Mouse (Mus musculus): ENCODE results near the gene Polr3h. TPM values are rescaled to one million over a fixed set of nuclear protein-coding genes. Genes with fewer than 3 reads are reported as not detected.
A peak's percentile ranks its signal among the peaks of the same experiment; 100 is the strongest.

The Polr3h gene
- polyA plus RNA-seq, 1 experiment from 2014 or later = 85.0 TPM

- WGBS = 32% methylated on average over 9 of the region's 9 CpGs
- no peaks in the 10 kb centered on the region for H3K36me3 ChIP-seq (ENCODE audit: control insufficient read depth, insufficient read depth, low read length)
- H3K4me1 ChIP-seq (ENCODE audit: control insufficient read depth, insufficient read depth, low read length) = peaks cover 16% of the 10 kb centered on the region
- no peak overlapping the region for H3K27ac ChIP-seq (ENCODE audit: low read length)
- no peak overlapping the region for H3K9ac ChIP-seq (ENCODE audit: low read depth, low read length)
- peak overlapping the region; percentile 89; the same call in 1 of the 2 replicates for H3K4me2 ChIP-seq (ENCODE audit: low read depth, low read length)
- H3K9me3 ChIP-seq (ENCODE audit: control insufficient read depth, low read length) = no peaks in the 10 kb centered on the region
- H3K27me3 ChIP-seq (replicated peaks; ENCODE audit: control insufficient read depth, insufficient read depth, low read length) = no peaks in the 10 kb centered on the region
- peak overlapping the region; percentile 18; the same call in 1 of the 2 replicates for H3K4me3 ChIP-seq (ENCODE audit: low read length)
- peak; percentile 35 for ATAC-seq
Measured at GRCm38 (mm10) chr15:81926446-81926822, 394 bp upstream of the Polr3h start.

- WGBS = 86% methylated on average over 11 of the region's 11 CpGs
- Histone ChIP-seq H3K9ac (ENCODE audit: low read depth, low read length) (peak overlapping the region; percentile 83), H3K27me3 (replicated peaks; ENCODE audit: control insufficient read depth, insufficient read depth, low read length) (no peaks in the 10 kb centered on the region), H3K4me1 (ENCODE audit: control insufficient read depth, insufficient read depth, low read length) (peaks cover 16% of the 10 kb centered on the region), H3K4me3 (ENCODE audit: low read length) (peak overlapping the region; percentile 74), H3K4me2 (ENCODE audit: low read depth, low read length) (peak overlapping the region; percentile 89), H3K27ac (ENCODE audit: low read length) (no peak overlapping the region), H3K9me3 (ENCODE audit: control insufficient read depth, low read length) (no peaks in the 10 kb centered on the region), H3K36me3 (ENCODE audit: control insufficient read depth, insufficient read depth, low read length) (no peaks in the 10 kb centered on the region)
- no peak for ATAC-seq
Measured at GRCm38 (mm10) chr15:81924933-81925332, 1.1 kb downstream of the Polr3h start.

- Histone ChIP-seq H3K27me3 (replicated peaks; ENCODE audit: control insufficient read depth, insufficient read depth, low read length) (no peaks in the 10 kb centered on the region), H3K4me1 (ENCODE audit: control insufficient read depth, insufficient read depth, low read length) (peaks cover 10% of the 10 kb centered on the region), H3K9me3 (ENCODE audit: control insufficient read depth, low read length) (no peaks in the 10 kb centered on the region), H3K36me3 (ENCODE audit: control insufficient read depth, insufficient read depth, low read length) (peaks cover 1% of the 10 kb centered on the region; the same call in 1 of the 2 replicates), H3K4me2 (ENCODE audit: low read depth, low read length) (no peak overlapping the region), H3K4me3 (ENCODE audit: low read length) (no peak overlapping the region), H3K9ac (ENCODE audit: low read depth, low read length) (no peak overlapping the region), H3K27ac (ENCODE audit: low read length) (no peak overlapping the region)
- WGBS = 63% methylated on average over 5 of the region's 5 CpGs
- ATAC-seq = no peak
Measured at GRCm38 (mm10) chr15:81921255-81921654, 4.8 kb downstream of the Polr3h start.

GRCm38 (mm10) chr15:81920546-81921217, 5.4 kb downstream of the Polr3h start:
- Histone ChIP-seq H3K36me3 (ENCODE audit: control insufficient read depth, insufficient read depth, low read length) (peaks cover 7% of the 10 kb centered on the region), H3K4me3 (ENCODE audit: low read length) (no peak overlapping the region), H3K27ac (ENCODE audit: low read length) (no peak overlapping the region), H3K9me3 (ENCODE audit: control insufficient read depth, low read length) (no peaks in the 10 kb centered on the region), H3K27me3 (replicated peaks; ENCODE audit: control insufficient read depth, insufficient read depth, low read length) (no peaks in the 10 kb centered on the region), H3K9ac (ENCODE audit: low read depth, low read length) (no peak overlapping the region), H3K4me1 (ENCODE audit: control insufficient read depth, insufficient read depth, low read length) (peaks cover 10% of the 10 kb centered on the region), H3K4me2 (ENCODE audit: low read depth, low read length) (no peak overlapping the region)
- 81% methylated on average over 10 of the region's 10 CpGs for WGBS
- ATAC-seq = no peak

GRCm38 (mm10) chr15:81919062-81919461, 7.0 kb downstream of the Polr3h start:
- Histone ChIP-seq H3K27ac (ENCODE audit: low read length) (no peak overlapping the region), H3K4me1 (ENCODE audit: control insufficient read depth, insufficient read depth, low read length) (no peaks in the 10 kb centered on the region), H3K4me3 (ENCODE audit: low read length) (no peak overlapping the region), H3K4me2 (ENCODE audit: low read depth, low read length) (no peak overlapping the region), H3K9ac (ENCODE audit: low read depth, low read length) (no peak overlapping the region), H3K9me3 (ENCODE audit: control insufficient read depth, low read length) (no peaks in the 10 kb centered on the region), H3K36me3 (ENCODE audit: control insufficient read depth, insufficient read depth, low read length) (peaks cover 19% of the 10 kb centered on the region), H3K27me3 (replicated peaks; ENCODE audit: control insufficient read depth, insufficient read depth, low read length) (no peaks in the 10 kb centered on the region)
- ATAC-seq = no peak
- WGBS = 69% methylated on average over 5 of the region's 5 CpGs

- ATAC-seq = peak; percentile 73
- H3K9me3 ChIP-seq (ENCODE audit: control insufficient read depth, low read length) = no peaks in the 10 kb centered on the region
- no peak overlapping the region for H3K4me3 ChIP-seq (ENCODE audit: low read length)
- no peaks in the 10 kb centered on the region for H3K27me3 ChIP-seq (replicated peaks; ENCODE audit: control insufficient read depth, insufficient read depth, low read length)
- no peak overlapping the region for H3K9ac ChIP-seq (ENCODE audit: low read depth, low read length)
- no peaks in the 10 kb centered on the region for H3K4me1 ChIP-seq (ENCODE audit: control insufficient read depth, insufficient read depth, low read length)
- no peak overlapping the region for H3K4me2 ChIP-seq (ENCODE audit: low read depth, low read length)
- peaks cover 26% of the 10 kb centered on the region for H3K36me3 ChIP-seq (ENCODE audit: control insufficient read depth, insufficient read depth, low read length)
- 57% methylated on average over 6 of the region's 6 CpGs for WGBS
- no peak overlapping the region for H3K27ac ChIP-seq (ENCODE audit: low read length)
Measured at GRCm38 (mm10) chr15:81917621-81918463, 8.2 kb downstream of the Polr3h start.

- Histone ChIP-seq H3K9ac (ENCODE audit: low read depth, low read length) (no peak overlapping the region), H3K36me3 (ENCODE audit: control insufficient read depth, insufficient read depth, low read length) (peaks cover 29% of the 10 kb centered on the region)
- 91% methylated on average over 12 of the region's 12 CpGs for WGBS
Measured at GRCm38 (mm10) chr15:81917201-81917600, 8.8 kb downstream of the Polr3h start.

GRCm38 (mm10) chr15:81915663-81916062, 10.4 kb downstream of the Polr3h start:
- Histone ChIP-seq H3K4me1 (ENCODE audit: control insufficient read depth, insufficient read depth, low read length) (no peaks in the 10 kb centered on the region), H3K9me3 (ENCODE audit: control insufficient read depth, low read length) (no peaks in the 10 kb centered on the region), H3K36me3 (ENCODE audit: control insufficient read depth, insufficient read depth, low read length) (peaks cover 34% of the 10 kb centered on the region), H3K27ac (ENCODE audit: low read length) (no peak overlapping the region), H3K9ac (ENCODE audit: low read depth, low read length) (no peak overlapping the region), H3K4me3 (ENCODE audit: low read length) (no peak overlapping the region), H3K4me2 (ENCODE audit: low read depth, low read length) (no peak overlapping the region), H3K27me3 (replicated peaks; ENCODE audit: control insufficient read depth, insufficient read depth, low read length) (no peaks in the 10 kb centered on the region)
- ATAC-seq = no peak
- 80% methylated on average over 5 of the region's 5 CpGs for WGBS

More at GRCm38 (mm10) chr15:81917201-81917600, 8.8 kb downstream of the Polr3h start:
- Histone ChIP-seq H3K4me3 (ENCODE audit: low read length) (no peak overlapping the region), H3K4me2 (ENCODE audit: low read depth, low read length) (no peak overlapping the region), H3K27ac (ENCODE audit: low read length) (no peak overlapping the region), H3K9me3 (ENCODE audit: control insufficient read depth, low read length) (no peaks in the 10 kb centered on the region), H3K4me1 (ENCODE audit: control insufficient read depth, insufficient read depth, low read length) (no peaks in the 10 kb centered on the region), H3K27me3 (replicated peaks; ENCODE audit: control insufficient read depth, insufficient read depth, low read length) (no peaks in the 10 kb centered on the region)
- ATAC-seq = no peak

GRCm38 (mm10) chr15:81914668-81915067, 11.4 kb downstream of the Polr3h start:
- no peak for ATAC-seq
- WGBS = 82% methylated on average over 5 of the region's 5 CpGs
- Histone ChIP-seq H3K9ac (ENCODE audit: low read depth, low read length) (no peak overlapping the region), H3K27ac (ENCODE audit: low read length) (no peak overlapping the region), H3K4me1 (ENCODE audit: control insufficient read depth, insufficient read depth, low read length) (no peaks in the 10 kb centered on the region), H3K4me2 (ENCODE audit: low read depth, low read length) (no peak overlapping the region), H3K4me3 (ENCODE audit: low read length) (no peak overlapping the region), H3K27me3 (replicated peaks; ENCODE audit: control insufficient read depth, insufficient read depth, low read length) (no peaks in the 10 kb centered on the region), H3K9me3 (ENCODE audit: control insufficient read depth, low read length) (no peaks in the 10 kb centered on the region), H3K36me3 (ENCODE audit: control insufficient read depth, insufficient read depth, low read length) (peaks cover 42% of the 10 kb centered on the region)

Measured in intestine, embryonic 16.5 days (tissue).